Mouse (Mus musculus): ENCODE data around the gene Ucn2.

The Ucn2 gene

DNA sequence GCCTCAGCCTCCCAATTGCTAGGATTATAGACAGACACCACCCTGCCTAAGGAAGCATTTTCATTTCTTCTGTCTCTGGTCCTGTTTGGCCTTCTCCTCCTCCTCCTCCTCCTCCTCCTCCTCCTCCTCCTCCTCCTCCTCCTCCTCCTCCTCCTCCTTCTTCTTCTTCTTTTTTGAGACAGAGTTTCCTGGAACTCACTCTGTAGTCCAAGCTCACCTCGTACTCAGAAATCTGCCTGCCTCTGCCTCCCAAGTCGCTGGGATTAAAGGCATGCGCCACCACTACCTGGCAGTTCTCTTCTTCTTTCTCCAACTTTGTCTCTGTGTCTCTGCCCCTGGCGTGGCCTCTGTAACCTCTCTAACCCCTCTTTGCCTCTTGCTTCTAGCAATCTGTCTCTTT, at the start of gene Ucn2:
Ucn2 (plus strand) TSS at position 301 of the 400 bp plus-strand sequence.
- no peak for DNase-seq (ENCODE audit: low spot score)

- DNase-seq (ENCODE audit: low spot score): peak; percentile 88
These were observed 49.1 kb upstream of the Ucn2 start, which contains the start of gene Uqcrc1 for GRCm38 (mm10) chr9:108936418-108937364. Gene Uqcrc1, plus strand, starts transcription at chr9:108936633.

- DNase-seq (ENCODE audit: low spot score): no peak
These were observed 40.7 kb upstream of the Ucn2 start for GRCm38 (mm10) chr9:108945111-108945510.

DNA sequence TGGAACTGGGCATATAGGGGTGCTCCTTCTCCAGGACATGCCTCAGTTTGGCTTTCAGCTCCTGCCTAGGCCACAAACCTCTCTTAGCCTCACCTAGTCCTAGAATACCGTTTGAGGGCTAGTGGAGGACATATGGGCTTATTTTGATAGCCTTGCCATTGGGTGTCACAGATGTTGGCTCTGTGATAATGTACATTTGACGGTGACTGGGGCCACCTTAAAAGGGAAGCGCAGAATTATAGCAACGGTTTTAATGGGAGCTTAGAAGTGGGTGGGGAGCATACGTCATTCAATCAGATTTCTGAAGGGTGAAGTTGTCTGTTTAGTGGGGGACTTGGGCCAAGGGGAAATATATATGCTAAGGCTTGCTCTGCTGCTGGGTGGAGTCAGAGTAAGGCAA, 40.2 kb upstream of the Ucn2 start:
- DNase-seq (ENCODE audit: low spot score): no peak

DNA sequence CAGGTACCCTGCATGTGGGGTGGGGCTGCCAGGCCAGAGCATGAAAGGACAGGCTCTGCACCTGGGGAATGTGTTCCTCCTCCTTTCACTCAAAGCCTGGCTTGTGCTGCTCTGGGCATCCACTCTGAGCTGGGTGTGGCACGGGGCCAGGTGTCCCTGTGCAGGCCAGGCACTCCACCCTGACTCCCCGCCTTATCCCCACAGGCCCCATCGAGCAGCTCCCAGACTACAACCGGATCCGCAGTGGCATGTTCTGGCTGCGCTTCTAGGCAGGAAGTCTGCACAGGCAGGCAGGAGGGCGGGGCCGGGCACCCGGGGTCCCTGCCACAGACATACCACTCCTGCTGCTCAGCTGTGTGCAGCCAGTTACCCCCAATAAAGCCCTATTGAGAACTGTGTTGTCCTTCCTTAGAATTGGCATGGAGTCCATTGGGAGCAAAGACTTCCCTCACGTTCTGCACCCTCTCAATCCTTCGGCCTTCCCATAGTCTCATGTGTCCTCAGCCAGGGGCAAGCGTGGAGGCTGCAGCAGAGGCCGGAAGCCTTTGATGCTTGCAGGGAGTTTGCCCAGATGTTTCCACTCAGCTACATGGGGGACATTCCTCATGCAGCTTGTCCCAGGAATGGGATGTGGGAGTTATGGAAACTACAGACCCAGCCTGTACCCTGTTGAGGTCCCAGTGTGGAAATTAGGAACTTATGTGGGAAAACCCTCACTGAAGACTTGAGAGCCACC, 36.4 kb upstream of the Ucn2 start:
- DNase-seq (ENCODE audit: low spot score): no peak

- no peak for DNase-seq (ENCODE audit: low spot score)
These were observed 35.7 kb upstream of the Ucn2 start for GRCm38 (mm10) chr9:108949967-108950728.

DNA sequence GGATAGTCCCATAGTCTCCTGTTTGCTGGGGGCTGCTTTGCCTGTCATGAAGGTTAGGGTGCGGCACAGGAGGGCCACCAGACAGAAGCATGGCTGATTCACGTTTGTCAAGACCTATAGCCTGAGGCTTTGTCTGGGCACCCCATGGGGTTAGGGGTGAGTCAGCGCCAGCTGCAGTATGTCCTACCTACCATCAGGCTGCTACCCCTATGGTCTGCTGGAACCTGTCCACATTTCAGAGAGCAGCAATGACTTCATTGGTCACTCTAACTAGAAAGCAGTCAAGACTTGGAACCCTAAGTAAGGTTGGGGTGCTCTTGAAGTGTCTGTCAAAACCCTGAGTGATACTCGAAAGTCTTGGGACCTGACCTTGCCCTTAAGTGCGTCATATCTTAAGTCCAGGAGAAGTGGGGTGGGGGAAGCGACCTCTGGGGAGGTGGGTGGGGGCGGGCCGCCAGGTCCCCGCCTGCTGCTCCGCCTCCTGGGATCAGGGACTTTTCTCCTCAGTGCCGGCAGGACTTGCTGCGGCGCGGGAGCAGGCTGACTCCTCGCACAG, 32.7 kb upstream of the Ucn2 start, which contains the start of gene Col7a1:
Col7a1 (plus strand) TSS at position 506 of the 556 bp plus-strand sequence.
- DNase-seq (ENCODE audit: low spot score): no peak

DNA sequence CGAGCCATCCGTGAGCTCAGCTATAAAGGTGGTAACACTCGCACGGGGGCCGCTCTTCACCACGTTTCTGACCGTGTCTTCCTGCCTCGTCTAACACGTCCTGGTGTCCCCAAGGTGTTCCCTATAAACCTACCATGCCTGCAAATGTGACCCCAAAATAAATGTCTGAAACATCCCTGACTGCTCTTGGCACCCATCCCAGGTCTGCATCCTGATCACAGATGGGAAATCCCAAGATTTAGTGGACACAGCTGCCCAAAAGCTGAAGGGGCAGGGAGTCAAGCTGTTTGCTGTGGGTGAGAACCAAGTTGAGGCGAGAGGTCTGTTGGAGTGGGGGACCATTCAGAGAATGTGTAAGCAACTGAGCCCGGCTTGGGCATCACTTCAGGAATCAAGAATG, 30.6 kb upstream of the Ucn2 start:
- no peak for DNase-seq (ENCODE audit: low spot score)

DNA sequence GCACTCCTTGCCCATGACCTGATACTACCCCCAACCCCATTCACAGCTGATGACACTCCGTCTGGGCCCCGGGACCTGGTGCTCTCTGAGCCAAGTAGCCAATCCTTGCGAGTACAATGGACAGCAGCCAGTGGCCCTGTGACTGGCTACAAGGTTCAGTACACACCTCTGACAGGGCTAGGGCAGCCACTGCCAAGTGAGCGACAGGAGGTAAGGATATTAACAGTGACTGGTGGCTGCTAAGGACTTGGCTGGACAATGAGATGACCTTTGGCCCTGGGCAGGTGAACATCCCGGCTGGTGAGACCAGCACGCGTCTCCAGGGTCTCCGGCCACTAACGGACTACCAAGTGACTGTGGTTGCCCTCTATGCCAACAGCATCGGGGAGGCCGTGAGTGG, 30.0 kb upstream of the Ucn2 start:
- no peak for DNase-seq (ENCODE audit: low spot score)

- DNase-seq (ENCODE audit: low spot score): no peak
These were observed 22.2 kb upstream of the Ucn2 start for GRCm38 (mm10) chr9:108963577-108963976.

DNA sequence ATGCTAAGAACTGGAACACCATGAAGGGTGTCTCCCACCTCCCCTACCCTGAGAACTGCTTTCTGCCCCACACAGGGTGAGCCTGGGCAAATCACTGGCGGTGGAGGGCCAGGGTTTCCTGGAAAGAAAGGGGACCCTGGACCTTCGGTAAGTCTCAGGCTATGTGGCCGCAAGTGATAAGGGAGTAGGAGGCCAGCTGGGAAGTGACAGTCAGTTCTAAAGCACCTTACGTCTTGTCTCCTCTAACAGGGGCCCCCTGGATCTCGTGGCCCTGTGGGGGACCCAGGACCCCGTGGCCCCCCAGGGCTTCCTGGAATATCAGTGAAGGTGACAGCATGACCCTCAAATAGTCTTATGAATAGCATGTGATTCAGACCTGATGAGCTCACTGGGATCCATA, 21.5 kb upstream of the Ucn2 start:
- DNase-seq (ENCODE audit: low spot score): no peak

GRCm38 (mm10) chr9:108970623-108971022, 15.2 kb upstream of the Ucn2 start:
- no peak for DNase-seq (ENCODE audit: low spot score)

DNA sequence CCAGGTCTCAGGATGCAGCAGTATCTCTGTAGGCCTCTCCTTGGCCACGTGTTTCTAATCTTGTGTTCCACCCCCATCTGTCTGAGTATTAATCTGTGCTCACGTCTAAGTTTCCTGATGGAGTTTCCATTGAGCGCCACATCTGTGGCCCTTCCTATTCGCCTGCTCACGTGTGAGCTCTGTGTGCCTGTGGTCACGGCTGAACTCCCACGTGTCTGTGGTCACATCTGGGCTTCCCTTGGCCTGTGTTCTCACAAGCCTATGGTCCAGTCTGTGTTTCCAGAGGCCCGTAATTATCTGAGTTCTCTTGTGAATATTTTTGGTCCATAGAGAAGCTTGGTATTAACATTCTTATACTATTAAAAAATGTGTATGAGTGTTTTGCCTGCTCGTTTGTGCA, 9.3 kb upstream of the Ucn2 start:
- no peak for DNase-seq (ENCODE audit: low spot score)

- DNase-seq (ENCODE audit: low spot score): no peak
These were observed 7.8 kb upstream of the Ucn2 start for GRCm38 (mm10) chr9:108977966-108978365.

GRCm38 (mm10) chr9:108982498-108982897, 3.3 kb upstream of the Ucn2 start:
- no peak for DNase-seq (ENCODE audit: low spot score)

GRCm38 (mm10) chr9:108983209-108983608, 2.6 kb upstream of the Ucn2 start:
- no peak for DNase-seq (ENCODE audit: low spot score)

- DNase-seq (ENCODE audit: low spot score): no peak
These were observed 2.0 kb downstream of the Ucn2 start for GRCm38 (mm10) chr9:108987704-108988350.

GRCm38 (mm10) chr9:108989802-108990461, 4.1 kb downstream of the Ucn2 start:
- DNase-seq (ENCODE audit: low spot score): no peak

- DNase-seq (ENCODE audit: low spot score): no peak
These were observed 4.6 kb downstream of the Ucn2 start for GRCm38 (mm10) chr9:108990462-108990820.

GRCm38 (mm10) chr9:108991428-108992084, 5.7 kb downstream of the Ucn2 start, which contains the start of gene Pfkfb4:
Gene Pfkfb4, plus strand, starts transcription at chr9:108991778.
- DNase-seq (ENCODE audit: low spot score): peak; percentile 86
